Mouse (Mus musculus) left cerebral cortex, adult 11 months (tissue): ENCODE measurements around the gene Dtl.
"Not testable (repeated sequence)": the region's sequence is repeated elsewhere in the genome, so short reads cannot be mapped to it uniquely, and the experiment has no call there.

Experiments
- DNase-seq: peaks from one replicate; pipeline ENCODE4 v3.0.0; 2022; ENCODE audit warnings: low spot score

Dtl gene

DNA sequence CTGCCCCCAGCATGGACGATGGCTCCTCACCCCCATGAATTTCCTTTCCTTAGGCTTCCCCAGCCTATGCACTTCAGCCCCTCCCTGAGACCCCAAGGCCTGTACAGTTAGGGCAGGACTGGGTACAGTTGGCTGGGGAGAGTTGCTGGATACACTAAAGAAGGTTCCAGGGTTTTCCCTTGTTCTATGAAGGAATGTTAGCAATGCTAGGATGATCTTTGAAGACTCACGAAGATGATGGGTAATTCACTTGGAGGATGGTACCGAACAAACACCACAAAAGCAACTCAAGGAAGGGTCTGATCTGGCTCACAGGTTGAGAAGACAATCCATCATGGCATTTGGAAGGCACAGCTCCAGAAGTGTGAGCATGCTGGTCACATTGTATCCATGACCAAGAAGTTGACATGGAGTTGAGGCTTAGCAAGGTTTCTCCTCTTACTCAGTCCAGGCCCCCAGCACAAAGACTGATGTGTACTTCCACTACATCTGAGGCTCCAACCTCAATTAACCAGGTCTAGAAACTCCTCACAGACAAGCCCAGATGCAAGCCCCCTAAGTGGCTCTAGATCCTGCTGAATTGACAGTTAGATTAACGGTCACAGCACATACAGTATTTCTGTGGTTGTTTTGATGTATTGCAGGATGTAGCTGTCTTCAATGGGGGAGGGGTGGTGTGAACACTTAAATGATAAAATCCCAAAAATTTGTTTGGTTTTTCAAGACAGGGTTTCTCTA lies 55.8 kb downstream of the Dtl start:
- no peak for DNase-seq

DNA sequence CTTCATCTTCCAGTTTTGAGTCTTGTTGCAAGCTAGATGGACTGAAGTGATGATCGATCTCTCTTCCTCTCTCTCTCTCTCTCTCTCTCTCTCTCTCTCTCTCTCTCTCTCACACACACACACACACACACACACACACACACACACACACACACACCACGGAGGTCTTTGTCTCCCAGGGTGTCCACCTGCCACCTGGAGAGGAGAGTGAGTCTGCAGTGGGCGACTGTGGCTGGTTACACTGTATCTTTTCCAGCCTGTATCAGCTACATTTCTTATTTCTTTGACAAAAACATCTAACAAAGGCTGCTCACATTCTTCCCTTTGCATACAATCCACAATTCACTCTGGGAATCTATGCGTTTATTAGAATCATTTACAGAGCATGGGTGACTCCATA lies 56.4 kb downstream of the Dtl start:
- no peak for DNase-seq

DNA sequence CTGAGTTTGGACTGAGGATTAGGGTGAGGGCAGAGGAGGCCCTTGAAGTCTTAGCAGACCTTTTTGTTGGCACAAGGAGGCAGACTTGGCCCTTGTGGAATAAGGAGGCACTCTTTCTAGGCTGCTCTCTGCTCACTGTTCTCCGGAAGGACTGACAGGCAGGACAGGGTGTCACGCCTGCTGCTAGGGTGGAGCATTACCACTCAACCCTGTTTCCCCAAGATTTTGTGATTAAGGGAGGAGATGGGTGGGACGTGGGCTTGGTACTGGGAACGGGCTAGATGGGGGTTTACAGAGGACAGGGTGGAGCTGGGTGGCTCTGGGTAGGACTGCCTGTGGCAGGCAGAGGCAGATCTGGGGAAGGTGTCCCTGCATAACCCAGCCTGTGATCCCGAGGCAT lies 57.4 kb downstream of the Dtl start:
- no peak for DNase-seq

DNA sequence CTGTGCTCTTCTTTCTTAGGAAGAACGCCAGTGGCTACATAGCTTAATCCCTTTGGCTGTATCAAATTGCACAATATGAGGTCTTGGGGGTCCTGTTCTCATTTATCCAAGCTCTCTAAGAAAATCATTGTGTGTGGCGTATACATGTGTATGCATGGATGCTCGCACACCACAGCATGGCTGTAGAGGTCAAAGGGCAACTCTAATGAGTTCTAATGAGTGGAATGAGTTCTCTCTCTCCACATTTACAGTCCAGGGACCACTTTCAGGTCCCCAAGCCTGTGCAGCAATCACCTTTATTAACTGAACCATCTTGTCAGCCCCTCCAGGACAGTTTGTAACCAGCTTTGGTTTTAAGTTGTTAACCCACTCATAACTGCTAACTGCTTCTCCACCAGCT lies 58.3 kb downstream of the Dtl start:
- DNase-seq: no peak

DNA sequence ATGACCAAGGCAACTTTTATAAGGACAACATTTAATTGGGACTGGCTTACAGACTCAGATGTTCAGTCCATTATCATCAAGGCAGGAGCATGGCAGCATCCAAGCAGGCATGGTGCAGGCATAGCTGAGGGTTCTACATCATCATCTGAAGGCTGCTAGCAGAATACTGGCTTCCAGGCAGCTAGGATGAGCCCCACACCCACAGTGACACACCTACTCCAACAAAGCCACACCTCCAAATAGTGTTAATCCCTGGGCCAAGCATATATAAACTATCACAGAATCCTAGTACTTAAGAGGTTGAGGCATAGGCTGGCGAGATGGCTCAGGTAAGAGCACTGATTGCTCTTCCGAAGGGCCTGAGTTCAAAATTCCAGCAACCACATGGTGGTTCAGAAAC lies 59.0 kb downstream of the Dtl start:
- DNase-seq: not testable (repeated sequence)

DNA sequence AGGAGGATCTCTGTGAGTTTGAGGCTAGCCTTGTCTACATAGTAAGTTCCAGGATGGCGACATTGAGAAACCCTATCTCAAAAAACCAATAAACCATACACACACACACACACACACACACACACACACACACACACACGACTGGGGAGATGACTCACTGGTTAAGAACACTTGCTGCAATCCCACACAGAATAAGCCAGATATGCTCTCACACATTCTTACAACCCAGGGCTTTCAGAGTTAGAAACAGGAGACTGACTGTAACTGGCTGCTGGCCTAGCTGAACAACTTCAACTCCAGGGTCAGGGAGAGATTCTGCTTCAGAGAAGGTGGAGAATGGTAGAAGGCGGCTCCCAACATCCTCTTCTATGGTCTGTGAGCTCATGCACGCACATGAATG lies 62.1 kb downstream of the Dtl start:
- DNase-seq: no peak

DNA sequence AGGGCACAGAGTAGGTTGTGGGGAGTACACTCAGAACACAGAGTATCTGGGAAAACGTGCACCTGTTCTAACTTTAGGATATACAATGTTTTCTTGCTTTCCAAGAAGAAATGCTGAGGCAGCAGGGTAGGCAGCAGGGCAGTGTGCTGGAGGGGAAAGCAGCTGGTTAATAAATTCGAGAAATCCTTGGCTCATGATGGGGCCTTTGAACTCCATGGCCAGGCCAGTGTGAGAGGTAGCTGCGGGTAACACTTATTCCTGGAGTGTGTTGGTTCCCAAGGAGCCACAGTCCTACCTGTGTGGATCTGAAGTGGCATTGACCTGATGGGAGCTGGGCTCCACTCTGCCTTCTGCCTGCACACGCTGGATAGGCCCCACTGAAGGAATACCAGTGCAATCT lies 63.0 kb downstream of the Dtl start:
- no peak for DNase-seq

DNA sequence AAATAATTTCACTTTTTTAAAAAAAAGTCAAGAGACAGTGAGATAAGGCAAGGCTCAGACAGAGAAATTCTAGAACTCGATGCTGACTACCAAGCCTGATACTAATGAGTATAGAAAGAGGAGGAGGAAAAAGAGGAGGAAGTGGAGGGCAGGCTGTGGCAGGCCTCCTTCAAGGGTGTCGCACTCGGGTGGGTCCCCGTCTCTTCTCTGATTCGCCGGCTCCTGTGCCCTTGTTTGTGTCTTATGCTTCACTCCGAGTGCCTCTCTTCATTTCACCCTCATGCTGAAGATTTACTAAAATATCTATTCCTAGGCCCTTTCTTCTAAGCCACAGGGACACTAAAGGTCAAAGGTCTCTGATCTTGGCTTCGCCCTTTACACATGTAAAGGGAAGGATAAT lies 63.8 kb downstream of the Dtl start:
- no peak for DNase-seq

- no peak for DNase-seq
These were observed 65.5 kb downstream of the Dtl start for GRCm38 (mm10) chr1:191509865-191510264.

DNA sequence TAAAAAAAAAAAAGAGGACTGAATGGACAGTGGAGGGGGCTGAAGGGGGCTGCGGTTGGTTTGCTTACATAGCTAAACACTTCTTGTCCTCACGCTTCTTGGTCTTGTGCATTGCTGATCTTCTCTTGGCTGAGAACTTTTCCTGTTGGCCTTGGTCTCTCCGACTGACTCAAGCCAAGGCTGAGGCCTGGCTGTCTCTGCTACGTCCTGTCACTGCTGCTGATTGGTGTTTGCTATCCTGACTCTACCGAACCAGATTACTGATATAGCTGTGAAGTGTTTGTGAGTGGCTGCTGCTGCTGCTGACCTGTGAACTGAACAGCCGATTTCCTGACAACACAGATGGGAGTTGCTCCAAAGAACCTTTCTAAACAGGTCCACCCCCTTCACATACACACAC lies 66.2 kb downstream of the Dtl start:
- DNase-seq: no peak

DNA sequence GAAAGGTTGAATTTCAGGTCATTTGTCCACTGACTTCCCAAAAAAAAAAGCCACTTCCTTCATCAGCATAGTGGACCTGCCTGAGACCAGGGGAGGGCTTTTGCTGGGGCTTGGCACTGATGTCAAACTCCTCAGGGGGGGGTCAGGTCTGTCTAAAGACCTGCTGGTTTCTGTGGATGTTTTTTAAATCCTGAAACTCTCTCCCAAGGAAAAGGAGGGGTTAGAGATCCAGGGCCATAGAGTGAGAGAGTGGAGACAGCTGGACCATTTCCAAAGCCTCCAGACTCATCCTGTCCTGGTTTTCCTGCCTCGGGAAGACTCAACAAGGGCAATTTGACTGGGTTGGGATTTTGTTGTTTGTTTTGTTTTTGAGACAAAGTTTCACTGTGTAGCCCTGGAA lies 68.6 kb downstream of the Dtl start:
- DNase-seq: no peak

- DNase-seq: no peak
These were observed 75.7 kb downstream of the Dtl start for GRCm38 (mm10) chr1:191499666-191500065.

GRCm38 (mm10) chr1:191498271-191498955 lies 76.9 kb downstream of the Dtl start:
- DNase-seq: no peak

- DNase-seq: no peak
These were observed 78.7 kb downstream of the Dtl start for GRCm38 (mm10) chr1:191496676-191497075.

DNA sequence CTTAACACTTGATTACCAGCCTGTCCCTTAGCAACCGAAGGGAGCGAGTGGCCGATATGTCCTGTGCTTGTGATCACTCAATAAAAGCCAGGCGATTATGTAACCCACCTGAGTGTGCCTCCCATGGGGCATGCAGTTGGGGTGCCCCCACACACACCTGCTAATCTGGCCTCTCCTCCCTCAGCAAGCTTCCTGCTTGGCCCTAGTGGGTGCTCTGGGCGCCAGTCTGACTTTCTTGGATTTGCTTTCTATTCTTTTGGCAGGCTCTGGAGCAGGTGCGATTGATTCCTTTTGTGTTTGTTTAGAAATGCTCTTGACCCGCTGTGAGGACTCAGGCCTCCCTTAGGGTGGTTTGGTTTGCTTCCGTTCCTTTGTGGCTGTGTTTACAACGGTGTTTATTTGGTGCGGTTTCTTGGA lies 80.3 kb downstream of the Dtl start:
- no peak for DNase-seq

- no peak for DNase-seq
These were observed 81.1 kb downstream of the Dtl start for GRCm38 (mm10) chr1:191494303-191494655.

GRCm38 (mm10) chr1:191493476-191494302 lies 81.7 kb downstream of the Dtl start:
- DNase-seq: no peak

DNA sequence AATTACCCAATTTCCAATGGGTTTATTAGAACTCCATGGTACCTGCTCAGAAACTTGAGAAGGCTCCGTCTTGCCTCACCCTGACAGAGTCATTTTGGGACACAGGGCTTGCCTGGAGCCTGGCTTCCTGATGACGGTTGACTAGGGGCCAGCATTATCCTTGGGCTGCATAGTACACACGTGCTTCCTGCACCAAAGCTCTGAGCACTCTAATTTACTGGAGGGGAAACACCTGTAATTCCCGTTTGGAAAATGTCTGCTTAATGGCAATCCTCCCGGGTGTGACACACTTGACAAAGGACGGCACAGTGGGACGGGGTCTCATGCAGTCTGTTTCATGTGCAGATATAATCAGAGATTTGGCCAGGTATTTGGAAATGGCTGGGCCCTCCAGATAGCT lies 84.9 kb downstream of the Dtl start:
- DNase-seq: no peak
